Mouse (Mus musculus) hindlimb bud, embryonic 11.5 days (tissue): Measurements from ENCODE around the gene Tle3.
A peak's percentile ranks its signal among the peaks of the same experiment; 100 is the strongest.

Experiments
- DNase-seq: peaks from one replicate; pipeline ENCODE4 v3.0.0-alpha.2; 2012; ENCODE audit warnings: low read depth, low spot score; ENCODE audit errors: extremely low spot score

The Tle3 gene

DNA sequence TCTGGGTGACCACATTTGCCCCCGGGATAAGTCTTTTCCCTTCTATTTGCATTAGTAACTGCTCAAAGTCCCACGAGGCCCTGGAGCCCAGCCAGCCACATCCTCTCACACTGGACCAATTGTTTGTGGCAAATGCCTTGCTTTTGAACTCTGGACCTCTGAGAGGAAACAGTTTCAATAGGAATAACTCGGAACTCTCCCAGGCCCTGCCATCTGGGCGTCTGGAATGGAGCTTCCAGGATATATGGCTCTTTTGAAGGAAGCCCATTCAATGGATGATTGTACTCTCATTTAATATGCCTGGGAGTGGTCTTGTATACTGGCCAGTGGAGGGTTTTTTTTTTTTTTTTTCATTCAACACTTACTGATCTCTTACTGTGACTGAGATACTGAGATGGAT is 21.0 kb upstream of the Tle3 start:
- no peak for DNase-seq

DNA sequence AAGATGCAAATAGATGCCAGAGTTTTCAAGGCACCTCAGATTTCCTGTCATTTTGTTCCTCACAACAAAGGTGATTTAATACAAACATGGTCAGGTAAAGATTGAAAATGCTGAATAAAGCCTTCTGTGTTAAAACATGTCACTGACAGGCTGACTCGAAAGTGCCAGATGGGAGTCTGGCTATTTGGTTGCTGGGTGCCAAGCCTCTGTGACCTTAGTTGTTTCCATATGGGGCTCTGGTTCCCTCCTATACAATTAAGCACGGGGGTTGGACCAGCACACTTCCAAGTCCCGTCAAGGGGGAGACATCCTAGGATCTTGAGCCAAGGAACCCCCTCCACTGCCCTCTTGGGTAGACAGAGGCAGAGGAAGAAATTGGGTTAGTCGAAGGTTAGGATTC is 13.2 kb upstream of the Tle3 start:
- no peak for DNase-seq

DNA sequence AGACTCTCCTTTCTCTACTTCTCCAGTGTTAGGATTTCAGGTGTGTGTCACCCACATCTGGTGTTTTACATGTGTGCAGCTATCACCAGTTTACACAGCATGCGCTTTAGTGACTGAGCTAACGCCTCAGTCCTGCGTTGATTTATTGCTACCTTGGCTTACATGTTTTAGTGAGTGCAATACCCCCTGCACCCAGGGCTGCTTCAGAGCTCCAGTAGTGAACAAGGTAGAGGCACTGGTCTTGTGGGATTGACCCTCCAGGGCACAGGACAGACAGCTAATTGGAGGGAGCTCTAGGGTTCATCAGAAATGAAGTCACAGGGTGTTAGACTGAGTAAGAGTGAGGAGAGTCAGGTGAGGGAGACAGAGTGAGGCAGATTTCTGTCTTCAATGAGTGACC is 12.4 kb upstream of the Tle3 start:
- no peak for DNase-seq

DNA sequence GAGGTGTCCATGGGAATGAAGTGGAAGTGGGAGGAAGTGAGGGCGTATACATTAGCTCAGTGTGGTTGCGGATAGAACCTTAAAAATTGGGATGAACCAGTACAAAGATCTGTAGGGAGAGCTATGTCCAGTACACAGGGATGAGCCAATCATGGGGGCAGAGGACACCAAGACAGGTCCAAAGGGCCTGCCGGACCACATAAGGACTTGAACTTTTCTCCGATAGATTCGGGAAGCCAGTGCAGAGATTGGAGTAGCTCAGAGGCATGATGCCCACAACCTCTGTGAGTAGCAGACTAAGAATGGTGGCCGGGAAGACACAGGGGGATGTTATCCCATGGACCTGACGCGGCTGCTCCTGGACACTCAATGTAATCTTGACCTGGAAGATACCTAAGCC is 12.0 kb upstream of the Tle3 start:
- DNase-seq: no peak

DNA sequence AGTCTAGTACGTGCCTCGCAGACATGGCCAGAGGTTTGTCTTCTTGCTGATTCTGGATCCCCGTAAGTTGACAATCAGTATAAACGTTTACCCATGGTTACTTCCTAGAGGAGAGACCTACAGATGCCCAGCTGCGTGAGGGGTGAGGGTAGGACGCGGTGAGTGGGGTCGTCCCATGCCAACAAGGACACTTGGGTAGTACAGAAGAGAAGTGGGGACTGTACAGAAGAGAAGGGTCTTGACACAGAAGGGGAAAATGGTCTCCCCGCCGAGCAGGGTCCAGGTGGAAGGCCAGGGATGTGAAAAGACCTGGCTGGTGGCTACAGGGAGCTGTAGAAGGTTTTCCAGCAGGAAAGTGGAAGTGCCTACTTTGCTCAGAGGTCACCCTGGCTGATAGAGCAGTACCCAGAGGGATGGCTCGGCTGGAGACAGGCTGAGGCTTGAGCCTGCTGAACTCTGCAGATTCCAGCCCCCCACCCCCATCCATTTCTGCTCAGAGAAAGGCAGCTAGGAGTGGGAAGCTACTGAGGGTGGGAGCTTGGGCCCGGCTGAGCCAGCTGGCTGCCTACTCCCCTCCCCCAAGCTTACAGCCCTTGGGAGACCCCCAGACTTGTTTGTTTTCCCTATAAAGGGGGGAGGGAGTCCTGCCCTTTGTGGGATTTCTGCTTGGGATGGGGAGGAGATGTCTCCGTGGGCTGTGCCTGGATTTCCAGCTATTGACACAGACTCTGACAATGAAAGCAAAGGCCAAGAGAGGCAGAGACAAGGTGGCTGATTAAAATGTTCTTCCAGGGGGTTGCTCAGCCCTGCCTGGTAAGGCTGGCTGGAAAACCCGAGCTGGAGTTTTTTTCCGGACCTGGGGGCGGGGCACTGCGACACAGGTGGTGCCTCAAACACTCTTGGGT is 11.2 kb upstream of the Tle3 start:
- no peak for DNase-seq

DNA sequence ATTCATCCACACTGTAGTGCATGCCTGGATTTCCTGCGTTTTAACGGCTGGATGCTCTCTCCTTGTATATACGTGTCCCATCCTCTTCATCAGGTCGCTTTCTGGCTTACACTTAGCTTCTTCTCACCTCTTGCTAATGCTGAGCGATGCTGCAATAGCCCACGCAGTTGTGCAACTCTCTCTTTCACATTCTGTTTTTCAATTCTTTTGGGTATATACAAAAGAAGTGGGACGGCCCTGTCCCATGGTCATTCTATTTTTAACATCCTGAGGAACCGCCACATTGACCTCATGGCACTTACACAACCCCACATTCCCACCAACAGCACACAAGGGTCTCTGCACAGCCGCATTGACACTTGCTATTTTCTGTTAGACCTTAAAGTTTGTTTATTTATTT is 9.0 kb upstream of the Tle3 start:
- no peak for DNase-seq

DNA sequence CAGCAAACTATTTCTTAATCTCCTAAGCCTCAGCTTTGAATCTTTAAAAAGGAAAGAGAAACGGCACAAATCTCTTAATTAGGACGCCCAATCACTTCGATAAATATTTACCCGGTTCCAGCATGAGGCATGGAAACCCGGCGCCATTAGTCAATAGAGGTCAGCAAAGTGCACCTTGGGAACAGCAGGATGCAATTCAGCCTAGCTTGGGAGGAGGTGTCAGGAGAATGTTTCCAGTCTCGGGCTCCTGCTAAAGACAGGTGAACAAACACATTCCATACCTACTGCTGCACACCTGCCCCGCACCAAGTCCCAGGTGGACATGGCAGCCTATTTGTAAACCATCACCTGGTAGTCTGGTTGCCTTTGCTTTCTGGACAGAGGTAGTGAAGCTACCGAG is 6.1 kb upstream of the Tle3 start:
- DNase-seq: no peak

DNA sequence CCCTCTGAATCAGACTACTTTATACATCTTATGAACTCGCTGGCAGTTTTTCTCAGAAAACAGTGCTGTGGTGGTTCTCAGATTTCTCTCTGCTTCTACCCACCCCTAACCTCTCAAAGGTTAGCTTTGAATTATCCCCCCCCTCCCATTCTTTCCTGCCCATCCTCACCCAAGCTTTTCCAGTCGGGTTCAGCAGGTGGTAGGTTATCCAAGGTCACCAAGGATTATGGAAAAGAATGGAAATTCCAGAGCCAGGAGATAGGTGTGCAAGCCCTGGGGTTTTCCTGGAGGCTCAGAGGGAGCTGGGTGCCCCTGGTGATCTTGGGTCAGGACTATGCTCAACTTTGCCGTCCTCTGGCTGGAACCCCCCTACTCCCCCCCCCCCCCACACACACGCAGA is 5.0 kb upstream of the Tle3 start:
- no peak for DNase-seq

DNA sequence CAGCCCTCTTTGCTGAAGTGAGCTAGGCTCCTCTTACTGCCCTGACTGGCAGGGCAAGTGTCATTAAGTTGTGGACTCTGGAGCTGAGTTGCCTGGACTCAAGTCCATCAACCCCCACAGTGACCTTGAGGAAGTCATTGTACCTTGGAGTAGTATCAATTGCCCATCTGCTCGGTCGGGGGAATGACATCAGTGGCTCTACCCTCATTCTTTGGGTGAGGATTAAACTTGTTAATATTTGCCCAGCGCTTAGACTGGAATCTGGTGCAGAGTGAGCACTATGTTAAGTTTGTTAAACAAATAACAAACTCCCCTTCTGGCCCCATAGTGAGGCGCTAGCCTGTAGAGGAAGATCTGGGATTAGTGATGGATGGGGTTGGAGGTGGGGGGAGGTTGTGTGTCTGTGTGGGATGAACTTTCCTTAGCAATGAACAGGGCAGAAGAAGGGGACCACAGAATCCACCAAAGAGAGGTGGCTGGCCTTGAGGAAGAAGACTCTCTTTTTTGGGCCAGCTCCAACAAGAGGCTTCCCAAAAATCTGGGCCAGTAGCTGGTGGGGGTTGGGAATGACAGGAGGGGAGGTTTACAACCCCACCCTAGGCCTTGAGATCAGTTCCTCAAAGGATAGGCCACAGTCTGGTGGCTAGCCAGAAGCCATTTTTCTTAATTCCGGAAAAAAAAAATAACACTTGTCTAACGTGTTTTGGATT is 4.2 kb upstream of the Tle3 start:
- DNase-seq: no peak

DNA sequence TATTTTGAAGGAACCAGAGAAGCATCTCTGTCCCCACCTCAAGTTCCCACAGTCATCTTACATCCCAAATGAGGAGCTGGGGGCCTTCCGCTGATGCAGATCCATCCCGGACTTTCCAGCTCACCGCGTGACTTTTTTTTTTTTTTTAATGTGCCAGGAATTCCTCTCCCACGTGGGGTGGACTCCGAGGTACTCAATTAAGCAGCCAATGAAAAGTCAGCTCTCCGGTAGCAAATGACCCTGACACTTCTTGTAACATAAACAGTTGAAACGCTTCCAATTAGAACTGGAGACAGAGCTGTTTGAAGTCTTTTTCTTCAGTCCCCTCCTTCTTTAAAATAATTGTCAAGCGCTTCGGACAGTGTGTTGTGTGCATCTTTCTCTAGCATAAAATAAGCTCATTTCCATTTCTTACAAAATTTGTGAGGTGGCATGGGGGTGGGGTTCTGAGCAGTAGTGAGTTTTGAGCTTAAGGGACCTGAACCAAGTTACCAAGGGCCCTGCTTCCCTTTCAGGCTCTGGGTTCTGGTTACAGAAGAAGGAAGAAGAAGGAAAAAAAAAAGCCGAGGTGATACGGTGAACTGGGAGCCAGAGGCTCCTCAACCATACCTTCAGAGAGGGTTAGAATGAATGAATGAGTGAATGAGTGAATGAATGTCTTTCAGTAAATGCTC is 3.5 kb upstream of the Tle3 start:
- peak; percentile 97 for DNase-seq

DNA sequence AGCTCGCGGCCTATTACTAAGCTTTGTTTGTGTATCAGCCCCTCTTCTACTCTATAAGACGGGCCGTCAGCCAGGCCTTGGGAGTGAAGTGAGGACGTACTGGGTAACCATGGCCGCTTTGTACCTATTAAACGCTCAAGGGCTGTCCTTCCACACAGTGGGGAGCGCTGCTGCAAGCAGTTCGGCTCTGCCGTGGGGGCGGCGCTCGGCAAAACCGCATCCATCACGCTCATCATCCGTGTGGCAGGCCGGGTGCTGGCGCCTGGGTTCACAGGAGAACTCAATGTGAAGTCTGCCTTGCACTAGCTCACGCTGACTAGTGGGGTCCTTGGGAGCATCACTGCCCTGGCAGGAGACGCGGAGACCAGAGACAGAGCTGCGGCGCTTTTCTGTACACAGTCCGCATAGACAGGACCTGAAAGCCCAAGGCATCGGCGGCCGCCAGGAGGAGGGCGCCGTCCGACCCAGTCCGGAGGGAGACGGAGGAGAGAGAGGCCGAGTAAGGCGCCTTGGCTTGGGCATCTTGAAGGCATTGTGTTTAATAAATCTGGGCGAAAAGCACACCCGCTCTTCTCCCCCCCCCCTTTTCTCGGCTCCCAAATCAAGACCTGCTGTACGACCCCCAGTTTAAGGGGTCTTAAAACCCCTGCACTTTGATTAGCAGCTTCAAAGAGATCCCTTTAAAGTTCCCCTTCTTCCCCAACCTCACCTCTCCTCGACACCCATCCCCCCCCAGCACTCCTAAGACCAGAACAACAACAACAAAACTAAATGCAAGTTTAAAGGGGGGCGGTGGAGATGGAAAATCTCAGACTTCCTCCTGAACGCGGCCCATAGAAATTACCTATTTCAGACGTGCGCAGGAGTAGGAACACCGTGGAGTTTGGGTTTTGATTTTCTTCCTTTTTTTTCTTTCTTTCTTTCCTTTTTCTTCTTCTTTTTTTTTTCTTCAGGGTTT is 2.6 kb upstream of the Tle3 start:
- no peak for DNase-seq

DNA sequence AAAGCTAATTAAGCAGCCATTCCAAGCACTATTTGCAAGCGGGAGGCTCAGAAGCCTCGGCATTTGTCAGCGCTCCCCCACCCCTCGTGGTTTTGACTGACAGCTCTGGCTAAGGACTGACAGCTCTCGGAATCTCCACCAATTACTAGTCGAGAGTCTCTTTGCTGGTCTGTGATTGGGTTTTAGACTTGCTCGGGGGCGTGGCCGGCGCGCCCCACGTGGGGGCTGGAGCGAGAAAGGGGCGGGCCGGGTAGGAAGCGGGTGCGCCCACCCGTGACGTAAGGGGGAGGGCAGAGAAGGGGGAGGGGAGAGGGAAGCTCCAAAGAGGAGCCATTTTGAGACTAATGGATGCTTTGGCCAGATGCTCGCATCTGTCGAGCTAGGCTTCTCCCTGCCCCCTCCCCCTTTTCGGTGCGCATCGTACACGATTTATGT is 1.7 kb upstream of the Tle3 start:
- peak; percentile 100 for DNase-seq

DNA sequence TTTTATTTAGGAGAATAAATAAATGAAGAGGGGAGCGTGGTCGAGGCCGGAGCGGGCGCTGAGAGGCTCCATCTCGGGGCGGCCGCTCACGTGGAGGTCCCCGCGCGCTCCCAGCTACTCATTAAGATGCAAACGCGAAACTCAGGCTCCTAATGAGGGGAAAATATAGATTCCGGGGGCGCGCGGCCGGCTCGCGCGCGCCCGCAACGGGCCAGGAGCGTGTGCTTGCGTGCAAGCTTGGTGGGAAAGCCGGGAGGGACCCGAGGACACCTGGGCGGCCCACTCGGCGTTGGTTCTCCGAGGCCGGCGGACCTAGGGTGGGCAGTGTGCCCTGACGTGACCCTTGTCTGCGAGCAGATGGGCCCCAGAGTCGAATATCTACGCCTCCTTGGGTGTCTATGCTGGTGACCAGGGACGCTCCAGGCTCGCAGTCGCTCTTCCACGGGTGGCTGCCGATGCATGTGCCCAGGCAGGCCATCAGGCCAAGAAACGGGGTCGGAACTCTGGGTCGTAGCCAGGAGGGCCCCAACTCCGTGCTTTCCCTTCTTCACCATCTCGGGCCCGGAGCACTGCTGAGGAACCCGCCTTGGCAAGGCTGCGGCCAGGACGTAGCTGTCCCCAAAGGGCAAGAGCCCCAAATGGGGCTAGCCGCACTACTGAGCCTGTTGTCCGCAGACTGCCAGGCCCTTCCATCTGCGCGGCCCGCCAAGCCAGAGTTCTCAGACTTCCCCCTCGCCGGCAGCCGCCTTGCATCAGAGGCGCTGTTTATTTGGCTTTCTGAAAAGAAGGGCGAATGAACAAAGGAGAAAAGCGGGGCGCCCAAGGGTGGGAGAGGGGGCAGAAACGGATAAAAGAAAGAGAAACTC is 1.0 kb upstream of the Tle3 start:
- no peak for DNase-seq

DNA sequence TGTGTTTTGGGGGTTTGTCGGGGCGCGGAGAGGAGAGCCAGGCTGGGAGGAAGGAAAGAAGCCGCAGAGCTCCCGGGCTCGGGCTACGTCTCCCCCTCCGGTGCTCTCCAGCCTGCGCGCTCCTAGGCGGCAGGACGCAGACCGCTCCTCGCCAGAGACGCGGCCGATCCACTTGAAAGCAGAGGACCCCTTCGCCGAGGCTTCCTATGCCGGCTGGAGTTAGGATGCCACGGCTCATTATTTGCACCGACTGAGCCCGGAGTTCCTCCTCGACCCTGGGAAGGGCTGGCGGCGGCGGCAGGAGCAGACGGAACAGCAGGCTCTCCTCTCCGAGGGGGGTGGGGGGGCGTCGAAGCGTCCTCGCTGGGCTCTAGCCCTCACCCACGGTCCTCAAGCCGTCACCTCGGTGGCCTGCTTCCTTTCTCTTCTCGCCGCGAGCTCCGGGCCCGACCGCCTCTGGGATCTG is 377 bp downstream of the Tle3 start:
- DNase-seq: no peak

DNA sequence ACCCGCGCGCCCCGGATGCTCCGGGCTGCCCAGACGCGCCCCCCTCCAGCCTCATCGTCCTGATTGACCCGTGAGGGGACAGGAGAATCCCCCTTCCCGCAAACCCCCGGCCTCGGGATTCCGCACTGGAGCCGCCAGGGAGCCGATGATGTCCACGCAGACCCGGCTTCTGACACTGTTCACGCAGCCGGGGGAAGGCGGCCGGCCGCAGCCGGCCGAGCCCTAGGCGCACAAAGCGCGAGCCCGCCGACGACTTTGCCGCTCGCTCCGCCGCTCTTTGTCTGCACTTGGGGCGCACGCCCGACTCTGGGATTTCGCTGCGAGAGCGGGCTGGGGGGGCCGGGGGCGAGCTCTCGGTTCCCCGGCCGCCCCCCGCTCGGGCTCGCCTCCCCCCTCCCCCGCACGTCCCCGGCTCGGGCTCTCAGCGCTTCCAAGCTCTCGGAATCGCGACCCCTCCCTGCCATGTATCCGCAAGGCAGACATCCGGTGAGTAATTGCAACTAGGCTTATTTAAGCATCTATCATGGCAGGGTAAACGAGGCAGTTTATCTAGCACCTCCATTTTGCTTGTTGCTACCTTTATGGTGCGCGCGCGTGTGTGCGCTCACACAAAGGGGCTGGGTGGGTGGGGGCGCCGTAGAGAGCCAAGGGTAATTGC is 939 bp downstream of the Tle3 start:
- DNase-seq: no peak

DNA sequence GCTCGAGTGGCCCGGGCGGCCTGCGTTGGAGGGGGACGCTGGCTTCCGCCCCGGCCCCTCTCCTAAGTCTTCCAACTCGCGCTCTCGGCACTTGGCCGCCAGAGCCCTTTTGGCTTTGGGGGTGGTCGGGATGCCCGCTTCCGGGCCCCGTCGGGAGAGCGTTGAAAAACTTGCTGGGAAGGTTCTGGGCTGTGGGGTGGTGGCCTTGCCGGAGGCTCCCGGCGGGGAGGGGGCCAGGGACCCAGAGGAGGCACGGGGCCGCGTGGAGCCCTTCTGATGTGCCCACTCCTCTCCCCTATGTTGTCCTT is 1.4 kb downstream of the Tle3 start:
- no peak for DNase-seq

DNA sequence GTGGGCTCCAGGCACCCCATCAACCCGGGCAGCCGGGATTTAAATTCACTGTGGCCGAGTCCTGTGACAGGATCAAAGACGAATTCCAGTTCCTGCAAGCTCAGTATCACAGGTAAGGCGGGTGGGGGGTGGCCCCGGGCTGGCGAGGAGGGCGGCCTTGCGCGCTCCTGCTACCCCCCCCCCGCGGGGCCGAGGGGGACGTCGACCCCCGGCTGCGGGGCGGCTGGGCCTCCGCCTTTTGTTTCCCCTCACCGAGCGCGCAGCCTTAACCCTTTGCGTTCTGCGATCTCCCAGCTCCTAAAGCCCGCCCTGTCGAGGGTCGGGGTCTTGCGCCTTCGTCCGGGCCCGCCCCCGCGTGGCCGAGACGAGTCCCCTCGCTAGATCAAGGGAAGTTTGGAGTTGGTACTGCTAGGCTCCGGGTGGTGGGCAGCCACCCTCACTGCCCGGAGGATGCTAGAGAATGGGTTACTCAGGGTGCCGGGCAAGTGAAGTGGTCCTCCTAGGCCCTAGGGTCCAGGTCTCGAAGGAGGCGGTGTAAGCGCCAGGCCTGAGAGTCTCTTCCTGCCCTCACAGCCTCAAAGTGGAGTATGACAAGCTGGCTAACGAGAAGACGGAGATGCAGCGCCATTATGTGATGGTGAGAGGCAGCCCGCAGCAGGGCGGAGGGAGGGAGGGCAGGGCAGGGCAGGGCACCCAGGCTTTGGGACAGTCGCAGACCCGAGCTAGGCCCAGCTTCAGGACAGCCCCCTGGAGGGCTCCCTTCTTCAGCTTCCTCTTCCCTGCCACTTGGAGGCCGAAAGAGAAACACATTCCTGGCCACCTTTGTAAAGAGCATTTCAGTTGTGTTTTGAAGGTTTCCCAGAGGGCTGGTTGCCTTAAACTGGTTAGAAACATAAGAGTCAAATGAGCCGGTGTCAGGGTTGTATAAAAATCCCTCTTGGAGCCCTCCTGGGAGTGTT is 2.1 kb downstream of the Tle3 start:
- no peak for DNase-seq

DNA sequence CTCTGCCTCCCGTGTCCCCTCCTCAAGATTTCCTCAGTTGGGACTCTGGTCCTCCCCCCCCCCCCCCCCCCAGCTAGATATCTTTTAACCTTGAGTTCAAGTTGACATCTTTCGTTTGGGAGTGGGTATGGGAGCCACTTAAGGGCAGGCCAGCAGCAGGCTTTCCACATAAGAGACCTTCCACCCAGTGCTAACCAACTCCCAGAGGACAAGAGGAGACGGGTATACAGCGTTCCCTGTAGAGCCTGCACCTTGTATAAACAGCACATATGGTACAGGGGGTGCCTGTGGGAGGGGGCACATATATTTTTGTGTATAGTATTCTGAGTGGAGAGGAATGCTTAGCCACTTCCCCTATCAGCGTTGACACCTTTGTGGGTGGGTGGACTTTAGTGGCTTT is 2.8 kb downstream of the Tle3 start:
- DNase-seq: no peak
